Mouse (Mus musculus): ENCODE measurements around the gene Fam114a1. TPM values are rescaled to one million over a fixed set of nuclear protein-coding genes. Genes with fewer than 3 reads are reported as not detected.

The Fam114a1 gene
- total RNA-seq, 1 experiment from 2014 or later, result 5.9 TPM

- peak in 1 of 2 experiments; percentile 38; a peak in 1 of 4 replicates for ATAC-seq (replicated peaks in 1 of 2; ENCODE audit: insufficient read depth in 1 of 2, low FRiP score in 2 of 2, low TSS enrichment in 1 of 2, low read depth in 1 of 2, poor library complexity in 2 of 2, severe bottlenecking in 2 of 2)
Observed at GRCm38 (mm10) chr5:65040463-65040862, 70.6 kb downstream of the Fam114a1 start.

- ATAC-seq (replicated peaks in 1 of 2; ENCODE audit: insufficient read depth in 1 of 2, low FRiP score in 2 of 2, low TSS enrichment in 1 of 2, low read depth in 1 of 2, poor library complexity in 2 of 2, severe bottlenecking in 2 of 2), result no peak
Observed at GRCm38 (mm10) chr5:65043407-65043895, 73.6 kb downstream of the Fam114a1 start.

- ATAC-seq (replicated peaks in 1 of 2; ENCODE audit: insufficient read depth in 1 of 2, low FRiP score in 2 of 2, low TSS enrichment in 1 of 2, low read depth in 1 of 2, poor library complexity in 2 of 2, severe bottlenecking in 2 of 2), result no peak
Observed at GRCm38 (mm10) chr5:65045642-65046370, 75.9 kb downstream of the Fam114a1 start.

GRCm38 (mm10) chr5:65046442-65047284 is 76.8 kb downstream of the Fam114a1 start:
- no peak for ATAC-seq (replicated peaks in 1 of 2; ENCODE audit: insufficient read depth in 1 of 2, low FRiP score in 2 of 2, low TSS enrichment in 1 of 2, low read depth in 1 of 2, poor library complexity in 2 of 2, severe bottlenecking in 2 of 2)

GRCm38 (mm10) chr5:65047285-65047855 is 77.5 kb downstream of the Fam114a1 start:
- ATAC-seq (replicated peaks in 1 of 2; ENCODE audit: insufficient read depth in 1 of 2, low FRiP score in 2 of 2, low TSS enrichment in 1 of 2, low read depth in 1 of 2, poor library complexity in 2 of 2, severe bottlenecking in 2 of 2), result no peak

GRCm38 (mm10) chr5:65049880-65050279 is 80.0 kb downstream of the Fam114a1 start:
- ATAC-seq (replicated peaks in 1 of 2; ENCODE audit: insufficient read depth in 1 of 2, low FRiP score in 2 of 2, low TSS enrichment in 1 of 2, low read depth in 1 of 2, poor library complexity in 2 of 2, severe bottlenecking in 2 of 2), result no peak

GRCm38 (mm10) chr5:65051513-65051912 is 81.6 kb downstream of the Fam114a1 start:
- ATAC-seq (replicated peaks in 1 of 2; ENCODE audit: insufficient read depth in 1 of 2, low FRiP score in 2 of 2, low TSS enrichment in 1 of 2, low read depth in 1 of 2, poor library complexity in 2 of 2, severe bottlenecking in 2 of 2), result no peak

- no peak for ATAC-seq (replicated peaks in 1 of 2; ENCODE audit: insufficient read depth in 1 of 2, low FRiP score in 2 of 2, low TSS enrichment in 1 of 2, low read depth in 1 of 2, poor library complexity in 2 of 2, severe bottlenecking in 2 of 2)
Observed at GRCm38 (mm10) chr5:65057596-65057995, 87.7 kb downstream of the Fam114a1 start.

GRCm38 (mm10) chr5:65059806-65060205 is 89.9 kb downstream of the Fam114a1 start:
- ATAC-seq (replicated peaks in 1 of 2; ENCODE audit: insufficient read depth in 1 of 2, low FRiP score in 2 of 2, low TSS enrichment in 1 of 2, low read depth in 1 of 2, poor library complexity in 2 of 2, severe bottlenecking in 2 of 2), result no peak

GRCm38 (mm10) chr5:65062236-65062635 is 92.4 kb downstream of the Fam114a1 start:
- ATAC-seq (replicated peaks in 1 of 2; ENCODE audit: insufficient read depth in 1 of 2, low FRiP score in 2 of 2, low TSS enrichment in 1 of 2, low read depth in 1 of 2, poor library complexity in 2 of 2, severe bottlenecking in 2 of 2), result no peak

- no peak for ATAC-seq (replicated peaks in 1 of 2; ENCODE audit: insufficient read depth in 1 of 2, low FRiP score in 2 of 2, low TSS enrichment in 1 of 2, low read depth in 1 of 2, poor library complexity in 2 of 2, severe bottlenecking in 2 of 2)
Observed at GRCm38 (mm10) chr5:65063266-65063665, 93.4 kb downstream of the Fam114a1 start.

- no peak for ATAC-seq (replicated peaks in 1 of 2; ENCODE audit: insufficient read depth in 1 of 2, low FRiP score in 2 of 2, low TSS enrichment in 1 of 2, low read depth in 1 of 2, poor library complexity in 2 of 2, severe bottlenecking in 2 of 2)
Observed at GRCm38 (mm10) chr5:65068166-65068565, 98.3 kb downstream of the Fam114a1 start.

- no peak for ATAC-seq (replicated peaks in 1 of 2; ENCODE audit: insufficient read depth in 1 of 2, low FRiP score in 2 of 2, low TSS enrichment in 1 of 2, low read depth in 1 of 2, poor library complexity in 2 of 2, severe bottlenecking in 2 of 2)
Observed at GRCm38 (mm10) chr5:65069872-65070271, 100.0 kb downstream of the Fam114a1 start.

GRCm38 (mm10) chr5:65071689-65072118 is 101.8 kb downstream of the Fam114a1 start:
- ATAC-seq (replicated peaks in 1 of 2; ENCODE audit: insufficient read depth in 1 of 2, low FRiP score in 2 of 2, low TSS enrichment in 1 of 2, low read depth in 1 of 2, poor library complexity in 2 of 2, severe bottlenecking in 2 of 2), result no peak

GRCm38 (mm10) chr5:65073247-65073646 is 103.4 kb downstream of the Fam114a1 start:
- ATAC-seq (replicated peaks in 1 of 2; ENCODE audit: insufficient read depth in 1 of 2, low FRiP score in 2 of 2, low TSS enrichment in 1 of 2, low read depth in 1 of 2, poor library complexity in 2 of 2, severe bottlenecking in 2 of 2), result no peak

- ATAC-seq (replicated peaks in 1 of 2; ENCODE audit: insufficient read depth in 1 of 2, low FRiP score in 2 of 2, low TSS enrichment in 1 of 2, low read depth in 1 of 2, poor library complexity in 2 of 2, severe bottlenecking in 2 of 2), result no peak
Observed at GRCm38 (mm10) chr5:65074693-65075092, 104.8 kb downstream of the Fam114a1 start.

- ATAC-seq (replicated peaks in 1 of 2; ENCODE audit: insufficient read depth in 1 of 2, low FRiP score in 2 of 2, low TSS enrichment in 1 of 2, low read depth in 1 of 2, poor library complexity in 2 of 2, severe bottlenecking in 2 of 2), result no peak; a peak in 1 of 4 replicates
Observed at GRCm38 (mm10) chr5:65076087-65076486, 106.2 kb downstream of the Fam114a1 start.

GRCm38 (mm10) chr5:65076748-65077147 is 106.9 kb downstream of the Fam114a1 start:
- ATAC-seq (replicated peaks in 1 of 2; ENCODE audit: insufficient read depth in 1 of 2, low FRiP score in 2 of 2, low TSS enrichment in 1 of 2, low read depth in 1 of 2, poor library complexity in 2 of 2, severe bottlenecking in 2 of 2), result no peak
